Mouse (Mus musculus): ENCODE data around the gene Pgf.

Gene Pgf

DNA sequence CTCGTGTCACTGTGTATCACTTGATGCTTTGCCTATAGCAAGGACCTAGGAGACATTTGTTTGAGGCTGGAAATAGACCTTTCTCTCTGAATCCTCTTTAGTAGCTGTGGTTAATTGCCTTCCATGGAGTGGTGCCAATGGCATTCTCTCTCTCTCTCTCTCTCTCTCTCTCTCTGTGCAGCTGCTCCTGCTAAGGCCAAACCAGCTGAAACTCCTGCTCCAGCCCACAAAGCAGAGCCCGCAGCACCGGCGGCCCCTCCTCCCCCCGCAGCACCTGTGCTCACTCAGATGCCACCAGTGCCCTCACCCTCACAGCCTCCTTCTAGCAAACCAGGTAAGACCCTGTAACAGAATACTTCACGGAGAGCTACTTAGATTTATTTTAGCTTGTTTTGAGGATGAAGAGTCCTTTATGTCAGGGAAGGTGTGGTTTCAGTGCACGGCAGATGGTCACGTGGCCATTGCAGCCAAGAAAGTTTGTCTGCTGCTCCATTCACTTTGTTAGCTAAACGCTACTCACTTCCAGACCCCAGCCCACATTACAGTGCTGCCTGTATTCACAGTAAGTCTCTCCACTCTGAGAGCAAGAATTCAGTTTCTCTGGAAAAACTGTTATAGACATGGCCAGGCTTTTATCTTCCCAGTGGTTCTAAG, 55.7 kb downstream of the Pgf start:
- no peak for DNase-seq
